Mouse (Mus musculus) lung, embryonic 16.5 days (tissue): ENCODE measurements at regions not wholly inside any gene's neighbourhood (a gene's known extent, or its start where the extent isn't known, plus 50 kb on each side); places are given as distances from the start of the nearest gene placed in this dataset.
A peak's percentile ranks its signal among the peaks of the same experiment; 100 is the strongest.
"Not testable (repeated sequence)": the region's sequence is repeated elsewhere in the genome, so short reads cannot be mapped to it uniquely, and the experiment has no call there.

Experiments used
- ATAC-seq: fragments of 200-750 bp; cut with Nextera tagmentation; 2 replicates; pipeline ENCODE4 v1.8.0; 2017; ENCODE audit warnings: low read depth, mild to moderate bottlenecking, moderate library complexity
- H3K27ac ChIP-seq: fragments of 300-500 bp; sonication (generic); 2 replicates; pipeline ENCODE4 v1.5.1; 2014; ENCODE audit warnings: mild to moderate bottlenecking, control low read depth, low read length
- H3K27me3 ChIP-seq: fragments of 300-500 bp; sonication (generic); 2 replicates; pipeline ENCODE4 v1.6.1; 2014; ENCODE audit warnings: low read depth, low read length, mixed read lengths; ENCODE audit not compliant: control insufficient read depth, insufficient read depth
- H3K36me3 ChIP-seq: fragments of 300-500 bp; sonication (generic); 2 replicates; pipeline ENCODE4 v1.6.1; 2014; ENCODE audit warnings: low read length; ENCODE audit not compliant: control insufficient read depth, insufficient read depth
- H3K4me1 ChIP-seq: fragments of 300-500 bp; sonication (generic); replicated peaks from 2 replicates; pipeline ENCODE4 v1.6.1; 2014; ENCODE audit warnings: low read length, mixed read lengths; ENCODE audit not compliant: control insufficient read depth, insufficient read depth
- H3K4me2 ChIP-seq: fragments of 300-500 bp; sonication (generic); 2 replicates; pipeline ENCODE4 v1.6.1; 2014; ENCODE audit warnings: low read depth, low read length, control low read depth
- H3K4me3 ChIP-seq: fragments of 300-500 bp; sonication (generic); 2 replicates; pipeline ENCODE4 v1.5.1; 2014; ENCODE audit warnings: mild to moderate bottlenecking, low read length, control low read depth
- H3K9ac ChIP-seq: fragments of 300-500 bp; sonication (generic); 2 replicates; pipeline ENCODE4 v1.6.1; 2014; ENCODE audit warnings: low read length, control low read depth
- H3K9me3 ChIP-seq: fragments of 300-500 bp; sonication (generic); 2 replicates; pipeline ENCODE4 v1.6.1; 2016; ENCODE audit warnings: low read length; ENCODE audit not compliant: control insufficient read depth
- WGBS: fragments of 180-500 bp; shearing (Covaris S2); extraction: QIAGEN DNeasy Blood & Tissue Kit; methylation state at CpG from one replicate; pipeline ENCODE4 v1.1.7; 2014; 5-methylcytosine and 5-hydroxymethylcytosine counted together

GRCm38 (mm10) chr16:12694646-12695045 lies 414.8 kb upstream of the Ercc4 start:
- 73% methylated on average over 3 of the region's 3 CpGs for WGBS
- no peak overlapping the region for H3K9ac ChIP-seq
- no peak overlapping the region for H3K4me3 ChIP-seq
- no peaks in the 10 kb centered on the region for H3K9me3 ChIP-seq
- no peaks in the 10 kb centered on the region for H3K36me3 ChIP-seq
- H3K27me3 ChIP-seq, result no peaks in the 10 kb centered on the region
- H3K27ac ChIP-seq, result no peak overlapping the region
- 0 out of 2 replicates have a peak, but pooled peaks cover 2% of the 10 kb centered on the region for H3K4me1 ChIP-seq
- no peak for ATAC-seq
- H3K4me2 ChIP-seq, result no peak overlapping the region

DNA sequence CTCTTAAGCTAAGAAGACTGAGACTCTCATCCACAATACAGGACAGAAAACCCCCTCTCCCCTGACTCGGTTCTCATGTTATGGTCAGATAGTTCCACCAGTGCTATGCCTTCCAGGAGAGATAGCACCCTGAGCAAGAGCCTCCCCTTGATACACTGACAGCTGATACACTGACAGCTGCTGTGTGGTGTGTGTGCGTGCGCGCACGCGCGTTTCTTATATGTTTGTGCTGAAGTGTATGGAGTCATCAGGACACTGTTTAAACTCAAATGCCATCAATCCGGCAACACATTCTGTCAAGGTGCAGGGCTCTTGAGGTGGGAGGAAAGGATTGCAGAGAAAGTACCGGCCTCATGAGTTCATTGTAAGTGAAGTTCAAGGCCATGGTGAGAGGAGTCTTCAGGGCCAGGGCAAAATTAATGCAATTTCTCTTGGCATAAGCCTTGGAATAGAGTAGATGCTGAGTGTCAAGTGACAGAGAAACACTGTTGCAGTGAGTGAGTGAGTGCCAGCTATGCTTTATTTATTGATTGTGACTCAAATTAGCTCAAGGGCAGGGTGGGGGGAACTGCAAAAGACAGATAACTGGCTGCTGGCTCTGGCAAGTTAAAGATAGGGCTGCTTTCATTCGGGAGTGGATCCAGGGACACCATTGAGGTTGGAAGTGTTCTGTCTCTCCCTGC lies 412.4 kb upstream of the Ercc4 start:
- H3K9me3 ChIP-seq, result no peaks in the 10 kb centered on the region
- WGBS, result 41% methylated on average over 10 of the region's 10 CpGs
- H3K36me3 ChIP-seq, result no peaks in the 10 kb centered on the region
- ATAC-seq, result peak; percentile 93
- H3K27ac ChIP-seq, result no peak overlapping the region
- H3K27me3 ChIP-seq, result no peaks in the 10 kb centered on the region; the same call in 1 of the 2 replicates
- 0 out of 2 replicates have a peak, but pooled peaks cover 2% of the 10 kb centered on the region for H3K4me1 ChIP-seq
- H3K4me3 ChIP-seq, result no peak overlapping the region
- 0 out of 2 replicates have a peak overlapping the region, but pooled peaks have one; percentile 5 for H3K4me2 ChIP-seq
- no peak overlapping the region for H3K9ac ChIP-seq

DNA sequence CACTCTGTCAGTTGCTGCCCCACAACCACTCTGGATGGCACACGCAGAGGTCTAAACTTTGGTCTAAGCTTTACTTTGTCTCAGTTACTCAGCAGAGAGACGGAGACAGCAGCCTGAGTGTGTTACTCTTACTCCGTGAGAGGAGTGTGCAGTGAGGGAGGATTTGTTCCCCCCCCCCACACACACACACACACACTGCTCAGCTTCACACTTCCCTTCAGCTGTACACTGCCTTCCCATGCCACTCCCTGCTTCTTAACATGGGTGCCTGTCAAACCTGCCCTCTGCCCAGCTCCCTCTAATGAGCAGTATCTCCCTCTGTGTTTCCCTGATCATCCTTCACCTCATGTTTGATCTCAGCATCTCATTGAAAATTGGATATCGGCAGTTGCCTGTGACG lies 409.9 kb upstream of the Ercc4 start:
- Histone ChIP-seq H3K27ac (no peak overlapping the region), H3K36me3 (no peaks in the 10 kb centered on the region), H3K4me2 (no peak overlapping the region), H3K9me3 (no peaks in the 10 kb centered on the region), H3K4me1 (no peaks in the 10 kb centered on the region), H3K9ac (no peak overlapping the region), H3K4me3 (no peak overlapping the region), H3K27me3 (no peaks in the 10 kb centered on the region; the same call in 1 of the 2 replicates)
- no peak for ATAC-seq
- 80% methylated on average over 5 of the region's 5 CpGs for WGBS

- Histone ChIP-seq H3K36me3 (no peaks in the 10 kb centered on the region), H3K4me3 (no peak overlapping the region), H3K9me3 (no peaks in the 10 kb centered on the region), H3K4me2 (no peak overlapping the region), H3K9ac (no peak overlapping the region), H3K27ac (no peak overlapping the region), H3K27me3 (no peaks in the 10 kb centered on the region; the same call in 1 of the 2 replicates), H3K4me1 (no peaks in the 10 kb centered on the region)
- no peak for ATAC-seq
- WGBS, result 89% methylated on average over 10 of the region's 10 CpGs
These were observed 409.4 kb upstream of the Ercc4 start for GRCm38 (mm10) chr16:12700088-12700487.

GRCm38 (mm10) chr16:12703818-12704590 lies 405.5 kb upstream of the Ercc4 start:
- 79% methylated on average over 9 of the region's 9 CpGs for WGBS
- no peak for ATAC-seq
- Histone ChIP-seq H3K27me3 (no peaks in the 10 kb centered on the region; the same call in 1 of the 2 replicates), H3K9ac (no peak overlapping the region), H3K27ac (no peak overlapping the region), H3K4me2 (no peak overlapping the region), H3K4me1 (no peaks in the 10 kb centered on the region), H3K4me3 (no peak overlapping the region), H3K36me3 (no peaks in the 10 kb centered on the region), H3K9me3 (no peaks in the 10 kb centered on the region)

GRCm38 (mm10) chr16:12706907-12707306 lies 402.6 kb upstream of the Ercc4 start:
- ATAC-seq, result no peak
- no peak overlapping the region for H3K9ac ChIP-seq
- H3K36me3 ChIP-seq, result no peaks in the 10 kb centered on the region
- no peaks in the 10 kb centered on the region for H3K9me3 ChIP-seq
- no peak overlapping the region for H3K4me2 ChIP-seq
- no peak overlapping the region for H3K27ac ChIP-seq
- no peaks in the 10 kb centered on the region; the same call in 1 of the 2 replicates for H3K27me3 ChIP-seq
- no peaks in the 10 kb centered on the region for H3K4me1 ChIP-seq
- H3K4me3 ChIP-seq, result no peak overlapping the region

DNA sequence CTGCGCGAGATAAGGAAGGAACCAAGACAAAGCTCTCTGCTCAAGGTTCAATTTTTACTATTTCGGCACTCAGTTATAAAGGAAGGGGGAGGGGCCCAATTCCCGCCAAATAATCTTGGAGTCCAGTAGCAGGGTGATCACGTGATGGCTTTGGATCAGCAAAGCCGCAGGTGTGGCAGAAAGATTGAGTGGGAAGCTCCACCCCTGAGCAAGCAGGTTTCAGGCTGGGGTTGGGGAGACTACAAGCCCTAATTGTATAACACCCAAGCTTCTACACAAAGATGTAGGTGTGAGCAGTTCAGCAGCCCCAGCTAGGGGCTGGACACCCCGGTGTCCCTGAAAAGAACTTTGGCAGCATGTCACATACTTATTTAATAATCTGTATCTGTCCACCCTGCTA lies 388.1 kb upstream of the Ercc4 start:
- H3K9me3 ChIP-seq, H3K27ac ChIP-seq, H3K9ac ChIP-seq, H3K4me1 ChIP-seq, ATAC-seq, H3K4me2 ChIP-seq, H3K4me3 ChIP-seq, H3K27me3 ChIP-seq, H3K36me3 ChIP-seq: not testable (repeated sequence)
- WGBS, result 60% methylated on average over 4 of the region's 7 CpGs

DNA sequence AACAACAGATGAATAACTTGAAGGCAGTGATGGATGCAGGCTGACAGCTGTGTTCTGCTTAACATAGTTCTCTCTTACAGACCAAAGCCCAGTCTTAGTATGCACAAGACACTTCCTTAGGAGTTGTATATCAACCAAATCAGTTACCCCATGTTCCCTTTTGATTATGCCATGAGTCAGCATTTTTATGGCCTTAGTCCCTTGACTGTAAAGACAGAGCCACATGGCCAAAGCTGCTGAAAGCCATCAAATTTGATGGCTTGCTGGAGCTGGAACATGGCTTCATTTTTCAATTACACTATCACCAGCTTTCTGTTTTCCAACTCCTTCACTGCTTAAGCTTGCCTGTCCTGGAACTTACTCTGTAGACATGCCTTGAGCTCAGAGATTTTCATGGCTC lies 383.4 kb upstream of the Ercc4 start:
- Histone ChIP-seq H3K9me3 (no peaks in the 10 kb centered on the region), H3K27me3 (no peaks in the 10 kb centered on the region), H3K27ac (no peak overlapping the region), H3K9ac (no peak overlapping the region), H3K4me1 (no peaks in the 10 kb centered on the region), H3K4me3 (no peak overlapping the region), H3K4me2 (no peak overlapping the region), H3K36me3 (no peaks in the 10 kb centered on the region)
- ATAC-seq, result no peak

GRCm38 (mm10) chr16:12730167-12730730 lies 379.2 kb upstream of the Ercc4 start:
- not testable (repeated sequence) for H3K9me3 ChIP-seq, H3K4me2 ChIP-seq, H3K27ac ChIP-seq, H3K4me1 ChIP-seq, H3K36me3 ChIP-seq, H3K27me3 ChIP-seq, H3K9ac ChIP-seq, H3K4me3 ChIP-seq
- peak; percentile 61 for ATAC-seq
- 61% methylated on average over 2 of the region's 2 CpGs for WGBS
